Mouse (Mus musculus) lung, postnatal 0 days (tissue): ENCODE results near the gene Polr3gl.

Experiments
- CTCF ChIP-seq: IDR thresholded peaks from 2 replicates; pipeline ENCODE4 v1.5.1; 2016; ENCODE audit warnings: antibody characterized with exemption, mild to moderate bottlenecking
- EP300 ChIP-seq: IDR thresholded peaks from 2 replicates; pipeline ENCODE4 v1.6.1; 2016; ENCODE audit warnings: antibody characterized with exemption, mild to moderate bottlenecking, control low read depth

DNA sequence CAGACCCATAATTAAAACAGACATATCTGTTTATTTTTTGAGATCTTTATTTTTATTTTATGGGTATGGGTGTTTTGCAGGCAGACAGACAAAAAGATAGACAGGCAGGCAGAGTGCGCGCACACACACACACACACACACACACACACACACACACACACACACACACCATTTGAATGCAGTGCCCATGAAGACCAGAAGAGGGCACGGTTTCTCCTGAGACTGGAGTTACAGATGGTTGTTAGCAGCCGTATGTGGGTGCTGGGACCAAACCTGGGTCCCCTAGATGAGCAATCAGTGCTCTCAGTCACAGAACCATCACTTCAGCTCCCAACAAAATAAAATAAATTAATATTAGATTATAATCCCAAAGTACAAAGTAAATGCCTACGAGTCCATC, 10.6 kb downstream of the Polr3gl start:
- TF ChIP-seq CTCF, result peak; percentile 49
- TF ChIP-seq EP300, result no peak
